Mouse (Mus musculus): ENCODE measurements around the gene Dab2ip.
A peak's percentile ranks its signal among the peaks of the same experiment; 100 is the strongest.

Dab2ip gene

DNA sequence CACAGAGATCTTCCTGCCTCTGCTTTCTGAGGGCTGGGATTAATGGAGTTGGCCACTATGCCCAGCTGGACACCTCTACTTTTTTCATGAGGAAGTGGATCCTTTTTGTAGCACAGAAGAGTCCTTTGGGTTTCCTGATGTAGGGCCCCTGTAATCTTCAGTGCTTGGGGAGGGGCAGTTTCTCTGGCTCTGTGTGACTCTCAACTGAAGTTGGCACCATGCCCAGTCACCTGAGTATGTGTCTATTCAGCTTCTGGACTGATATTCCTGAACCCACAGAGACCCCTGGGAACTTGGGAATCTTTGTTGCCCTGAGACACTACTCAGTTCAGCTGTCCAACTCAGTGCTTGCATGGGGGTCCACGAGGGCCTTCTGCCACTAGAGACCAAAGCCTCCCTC is 37.0 kb downstream of the Dab2ip start:
- no peak for DNase-seq (ENCODE audit: low read depth)

DNA sequence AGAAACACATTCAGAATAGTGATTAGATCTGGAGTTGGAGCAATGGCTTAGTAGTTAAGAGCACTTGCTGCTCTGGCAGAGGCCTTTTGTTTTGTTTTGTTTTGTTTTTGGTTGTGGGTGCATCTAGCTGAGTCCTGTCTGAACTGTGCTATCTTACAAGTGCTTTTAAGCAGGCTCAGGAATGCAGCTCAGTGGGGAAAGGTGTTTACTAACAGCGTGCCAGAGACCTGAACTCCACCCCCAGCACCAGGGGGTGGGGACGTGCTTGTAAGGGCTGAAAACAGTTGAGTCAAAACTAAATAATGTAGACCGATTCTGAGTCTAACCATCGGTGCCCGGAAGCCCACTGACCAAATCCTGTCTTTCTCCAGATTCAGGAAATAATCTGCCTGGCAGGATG is 37.7 kb downstream of the Dab2ip start:
- DNase-seq (ENCODE audit: low read depth): no peak

DNA sequence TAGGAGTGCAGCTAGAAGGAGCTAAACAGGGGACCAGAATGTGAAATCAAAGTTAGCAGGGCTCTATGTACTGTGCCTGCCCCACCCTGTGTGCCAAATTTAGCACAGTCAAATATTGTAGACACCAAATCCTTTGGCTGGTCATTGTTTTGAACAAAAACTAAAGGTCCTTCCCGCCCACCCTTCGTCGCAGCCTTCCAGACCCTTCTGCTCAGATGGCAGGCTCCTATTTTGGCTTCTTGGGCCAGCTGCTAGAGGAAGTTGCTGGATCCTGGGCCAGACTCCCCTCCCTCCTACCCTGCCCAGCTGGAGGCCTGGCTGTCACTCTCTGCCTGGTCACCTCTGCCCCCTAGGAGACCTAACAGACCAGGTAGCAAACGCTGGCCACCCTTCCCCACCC is 38.7 kb downstream of the Dab2ip start:
- no peak for DNase-seq (ENCODE audit: low read depth)

- DNase-seq (ENCODE audit: low read depth): no peak
Observed at GRCm38 (mm10) chr2:35598819-35599218, 40.8 kb downstream of the Dab2ip start.

DNA sequence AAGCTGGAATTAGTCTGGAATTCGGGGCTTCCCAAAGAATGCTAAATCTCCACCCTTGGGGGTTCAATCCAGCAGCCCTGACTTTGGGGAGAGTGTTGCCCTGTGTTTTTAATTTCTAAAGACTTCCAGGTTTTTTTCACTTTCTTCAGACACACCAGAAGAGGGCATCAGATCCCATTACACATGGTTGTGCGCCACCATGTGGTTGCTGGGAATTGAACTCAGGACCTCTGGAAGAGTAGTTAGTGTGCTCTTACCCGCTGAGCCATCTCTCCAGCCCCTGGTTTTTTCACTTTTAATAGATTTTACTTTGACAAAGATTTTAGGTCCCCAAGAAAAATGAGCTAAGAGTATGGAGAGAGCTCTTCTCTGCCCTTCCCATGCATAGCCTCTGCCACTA is 43.6 kb downstream of the Dab2ip start:
- no peak for DNase-seq (ENCODE audit: low read depth)

DNA sequence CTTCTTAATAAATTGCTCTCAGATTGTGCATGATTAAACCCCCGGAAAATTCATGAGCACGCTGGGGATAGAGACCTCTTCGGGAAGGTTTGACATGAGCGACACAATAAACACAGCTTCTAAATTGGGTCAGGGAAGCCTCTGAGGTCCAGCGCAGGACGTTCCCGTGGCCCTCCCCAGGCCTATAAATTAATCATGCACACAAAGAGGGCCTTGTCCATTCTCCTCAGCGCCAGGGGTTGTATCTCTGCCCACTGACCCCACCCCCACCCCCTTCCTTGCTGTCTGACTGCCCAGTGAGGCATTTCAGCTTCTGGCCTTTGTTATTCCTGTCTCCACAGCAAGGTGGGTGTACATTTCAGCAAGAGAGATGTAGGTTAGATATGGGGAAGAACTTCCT is 49.4 kb downstream of the Dab2ip start:
- no peak for DNase-seq (ENCODE audit: low read depth)

- DNase-seq (ENCODE audit: low read depth): no peak
Observed at GRCm38 (mm10) chr2:35608856-35609255, 50.8 kb downstream of the Dab2ip start.

DNA sequence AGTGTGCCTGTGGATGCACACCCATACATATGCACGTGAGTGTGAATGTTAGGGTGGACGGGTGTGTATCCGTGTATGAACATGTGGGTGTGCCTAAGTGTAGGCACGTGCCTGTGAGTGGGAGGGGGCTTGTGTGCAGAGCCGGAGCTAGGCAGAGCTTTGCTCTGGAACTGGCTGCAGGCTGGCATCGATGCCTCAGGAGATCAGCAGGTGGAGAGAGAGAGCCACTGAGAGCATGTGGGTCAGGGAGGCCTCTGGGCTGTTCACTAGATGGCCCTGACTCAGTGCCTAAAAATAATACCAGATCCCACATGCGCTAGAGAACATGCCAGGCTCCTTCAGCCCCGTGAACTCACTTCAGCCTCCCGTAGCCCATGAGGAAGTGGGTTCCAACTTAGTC is 51.3 kb downstream of the Dab2ip start:
- no peak for DNase-seq (ENCODE audit: low read depth)

- no peak for DNase-seq (ENCODE audit: low read depth)
Observed at GRCm38 (mm10) chr2:35610168-35610951, 52.3 kb downstream of the Dab2ip start.

DNA sequence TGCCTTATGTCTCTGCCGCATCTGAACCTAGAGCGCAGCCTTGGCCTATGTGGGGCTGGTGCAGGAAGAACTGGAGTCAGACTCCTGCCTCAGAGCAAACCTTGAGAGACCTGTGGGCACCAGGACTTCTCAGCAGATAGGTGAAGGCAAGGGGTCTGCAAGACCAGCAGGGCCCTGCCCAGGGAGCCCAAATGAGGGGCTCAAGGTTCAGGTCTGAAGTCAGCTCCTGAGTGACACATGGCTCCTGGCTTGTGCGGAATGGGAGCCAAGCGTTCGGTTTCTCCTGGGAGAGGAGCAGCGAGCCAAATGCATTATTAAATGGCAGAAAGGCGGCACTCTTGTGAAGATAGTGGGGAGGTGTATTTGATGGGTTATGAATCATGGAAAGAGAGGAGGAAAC is 52.9 kb downstream of the Dab2ip start:
- no peak for DNase-seq (ENCODE audit: low read depth)

GRCm38 (mm10) chr2:35611645-35612044 is 53.6 kb downstream of the Dab2ip start:
- DNase-seq (ENCODE audit: low read depth): no peak

DNA sequence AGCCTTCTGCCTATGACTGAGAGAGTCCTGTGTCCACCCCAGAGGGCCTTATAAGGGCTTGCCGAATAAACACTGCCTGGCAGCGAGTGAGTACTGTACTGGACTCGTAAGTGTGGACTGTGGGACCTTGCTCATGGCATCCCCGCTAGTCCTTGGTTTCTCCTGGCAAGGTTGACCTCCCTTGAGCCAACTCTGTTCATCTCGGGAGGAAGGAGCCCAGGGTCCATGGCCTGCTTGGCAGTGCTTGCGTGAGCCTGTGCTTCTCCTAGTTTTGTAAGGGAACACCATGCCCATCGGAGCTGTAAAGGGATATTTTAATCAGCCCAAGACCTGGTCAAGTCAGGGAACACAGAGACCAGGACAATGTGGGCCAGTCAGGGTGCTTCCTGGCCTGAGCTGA is 54.2 kb downstream of the Dab2ip start:
- no peak for DNase-seq (ENCODE audit: low read depth)

- no peak for DNase-seq (ENCODE audit: low read depth)
Observed at GRCm38 (mm10) chr2:35613946-35614353, 55.9 kb downstream of the Dab2ip start.

DNA sequence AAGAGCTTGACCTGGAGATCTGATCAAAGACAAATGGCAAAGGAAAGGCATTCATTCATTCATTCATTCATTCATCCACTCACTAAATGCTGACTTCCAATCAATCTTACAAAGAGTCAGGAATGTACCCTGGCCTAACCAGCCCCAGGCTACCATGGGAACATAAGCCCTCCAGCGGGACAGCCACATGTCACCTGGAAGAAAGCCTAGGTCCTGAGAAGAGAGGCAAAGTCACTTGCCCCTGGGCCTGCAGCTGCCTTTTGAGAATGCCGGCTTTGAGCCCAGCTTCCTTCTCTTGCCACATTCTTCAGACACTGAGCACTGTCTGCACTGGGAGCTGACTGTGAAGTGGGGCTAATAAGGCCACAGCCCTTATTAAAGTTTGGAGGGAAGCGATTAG is 56.3 kb downstream of the Dab2ip start:
- DNase-seq (ENCODE audit: low read depth): no peak

GRCm38 (mm10) chr2:35615366-35615765 is 57.3 kb downstream of the Dab2ip start:
- no peak for DNase-seq (ENCODE audit: low read depth)

DNA sequence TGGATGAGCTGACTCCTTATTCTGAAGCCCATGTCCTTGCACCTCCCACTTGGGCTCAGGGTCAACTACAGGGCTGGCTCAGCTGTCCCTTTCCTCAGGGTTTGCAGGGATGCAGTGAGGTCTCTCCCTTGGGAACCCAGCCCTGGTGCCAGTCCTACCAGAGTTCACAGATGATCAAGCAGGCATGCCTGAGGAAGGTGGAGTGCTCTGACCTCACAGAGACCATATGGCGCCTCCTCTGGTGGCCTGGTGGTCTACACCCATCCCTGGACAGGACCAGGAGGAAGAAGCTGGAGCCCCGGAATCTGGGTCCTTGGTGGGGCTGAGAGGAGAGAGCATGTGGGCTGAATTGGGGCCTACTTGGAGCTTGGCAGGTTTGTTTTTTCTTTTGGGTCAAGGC is 57.9 kb downstream of the Dab2ip start:
- DNase-seq (ENCODE audit: low read depth): no peak

- DNase-seq (ENCODE audit: low read depth): no peak
Observed at GRCm38 (mm10) chr2:35616891-35617658, 59.0 kb downstream of the Dab2ip start.

DNA sequence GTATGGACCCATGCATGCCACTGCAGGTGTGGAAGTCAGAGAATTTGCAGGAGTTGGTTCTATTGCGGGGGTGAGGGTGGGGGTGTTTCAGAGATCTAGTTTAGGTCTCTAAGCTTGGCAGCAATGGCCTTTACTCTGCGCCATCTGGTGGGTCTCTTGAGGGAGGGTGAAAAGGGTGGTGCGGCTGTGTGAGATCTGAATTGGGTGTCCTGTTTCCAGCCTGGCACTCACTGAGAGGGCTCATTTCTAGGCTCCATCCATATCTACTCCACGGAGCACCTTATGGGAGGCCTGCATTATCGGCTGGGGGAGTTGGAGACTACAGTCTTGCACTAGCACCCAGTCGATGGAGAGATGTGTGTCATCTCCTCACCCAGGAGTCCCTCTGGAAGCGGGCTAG is 60.9 kb downstream of the Dab2ip start:
- DNase-seq (ENCODE audit: low read depth): no peak

GRCm38 (mm10) chr2:35619532-35619931 is 61.5 kb downstream of the Dab2ip start:
- DNase-seq (ENCODE audit: low read depth): no peak

- DNase-seq (ENCODE audit: low read depth): no peak
Observed at GRCm38 (mm10) chr2:35620364-35621224, 62.5 kb downstream of the Dab2ip start.

DNA sequence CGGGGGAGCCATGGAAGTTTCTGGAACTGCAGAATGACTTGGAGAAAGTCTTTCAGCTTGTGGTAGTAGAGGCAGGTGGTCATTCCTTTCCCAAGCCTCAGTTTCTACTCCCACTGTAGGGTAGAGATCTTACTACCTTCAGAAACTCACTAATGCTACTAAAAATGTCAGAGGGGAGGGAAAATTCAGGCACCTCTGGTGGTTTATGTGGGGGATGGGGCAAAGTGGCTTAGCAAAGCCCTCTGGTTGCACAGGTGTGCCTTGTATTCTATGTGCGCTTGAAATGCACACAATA is 63.1 kb downstream of the Dab2ip start:
- no peak for DNase-seq (ENCODE audit: low read depth)

DNA sequence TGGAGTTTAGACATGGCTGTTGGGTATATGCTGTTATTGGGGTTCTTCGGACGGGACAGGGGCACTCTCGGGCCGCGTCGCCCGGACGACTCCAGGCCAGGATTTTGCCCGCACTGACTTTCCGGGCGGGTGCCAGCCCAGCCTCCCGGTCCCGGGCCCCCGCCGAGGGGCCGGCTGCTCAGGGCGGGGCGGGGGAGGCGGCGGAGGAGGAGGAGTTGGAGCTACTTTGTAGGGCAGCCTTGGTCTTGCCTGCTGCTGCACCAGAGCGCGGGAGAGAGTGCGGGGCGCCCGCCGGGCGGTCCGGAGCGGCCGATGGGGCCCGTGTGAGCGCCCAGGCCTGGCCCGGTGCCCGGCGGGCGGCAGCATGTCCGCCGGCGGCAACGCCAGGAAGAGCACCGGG is 63.7 kb downstream of the Dab2ip start:
- peak; percentile 25 for DNase-seq (ENCODE audit: low read depth)
